ENCODE assay signal across 8 mouse cellular contexts in the genomic region with DNA sequence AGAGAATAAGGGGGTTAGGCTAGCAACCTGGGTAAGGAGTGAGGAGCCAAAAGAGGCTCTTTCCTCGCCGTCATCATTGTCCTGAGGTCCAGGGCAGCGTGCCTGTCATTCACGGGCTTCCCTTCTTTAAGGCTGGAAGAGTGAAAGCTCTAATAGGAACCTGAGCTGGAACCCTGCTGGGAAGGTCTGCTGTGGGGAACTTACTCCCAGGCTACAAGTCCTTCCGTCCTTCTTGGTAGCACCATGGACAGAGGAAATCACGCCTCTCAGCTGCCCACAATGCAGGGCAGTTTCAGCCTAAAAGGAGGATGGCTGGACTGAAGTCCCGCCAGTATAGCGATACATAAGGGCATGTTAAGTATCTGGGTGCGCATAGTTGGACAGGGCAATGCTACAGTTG. TPM values are rescaled to one million over a fixed set of nuclear protein-coding genes. Genes with fewer than 3 reads are reported as not detected.
A peak's percentile ranks its signal among the peaks of the same experiment; 100 is the strongest.
DNase-seq lines count a peak whose midpoint lies in the region; ATAC-seq lines count a peak whose summit lies in the region.

No protein-coding gene starts in this region.

- 6% methylated on average over 9 of the region's 9 CpGs for WGBS in intestine, embryonic 16.5 days
- 2% methylated on average over 9 of the region's 9 CpGs for WGBS in intestine, embryonic 15.5 days
- WGBS in kidney, embryonic 14.5 days: 3% methylated on average over 9 of the region's 9 CpGs

- H3K27ac ChIP-seq in intestine, embryonic 16.5 days (ENCODE audit: low read length): no peak overlapping the region
- H3K27ac ChIP-seq in intestine, embryonic 15.5 days: no peak overlapping the region
- no peak overlapping the region for H3K27ac ChIP-seq in kidney, embryonic 14.5 days (ENCODE audit: low read depth, low read length)

- no peak overlapping the region for H3K4me3 ChIP-seq in intestine, embryonic 16.5 days (ENCODE audit: low read length)
- no peak overlapping the region for H3K4me3 ChIP-seq in intestine, embryonic 15.5 days (replicated peaks)
- no peak overlapping the region for H3K4me3 ChIP-seq in kidney, embryonic 14.5 days (ENCODE audit: low read length)

- peak; percentile 35; the same call in 1 of the 2 replicates for ATAC-seq in intestine, embryonic 16.5 days
- ATAC-seq in intestine, embryonic 15.5 days: no peak
- 0 out of 2 replicates have a peak, but pooled peaks have one; percentile 48 for ATAC-seq in kidney, embryonic 14.5 days (ENCODE audit: low FRiP score, low TSS enrichment)

- no peak overlapping the region for H3K4me2 ChIP-seq in intestine, embryonic 16.5 days (ENCODE audit: low read depth, low read length)
- H3K4me2 ChIP-seq in intestine, embryonic 15.5 days (replicated peaks): no peak overlapping the region
- no peak overlapping the region for H3K4me2 ChIP-seq in kidney, embryonic 14.5 days (replicated peaks; ENCODE audit: low read depth, low read length)

- H3K9ac ChIP-seq in intestine, embryonic 16.5 days (ENCODE audit: low read depth, low read length): no peak overlapping the region
- no peak overlapping the region for H3K9ac ChIP-seq in intestine, embryonic 15.5 days
- H3K9ac ChIP-seq in kidney, embryonic 14.5 days (ENCODE audit: low read depth, low read length): no peak overlapping the region

- DNase-seq in embryo, embryonic 11.5 days (ENCODE audit: low read depth, low spot score): peak; percentile 61
- peak; percentile 83 for DNase-seq in mesoderm, embryonic 11.5 days (ENCODE audit: low read depth, low spot score)
- no peak for DNase-seq in thymus, postnatal 4 days
- DNase-seq in left cerebral cortex, adult 9 months (ENCODE audit: low spot score in 2 of 2): no peak
- no peak for DNase-seq in left cerebral cortex, postnatal 10 days (ENCODE audit: extremely low spot score in 1 of 2, low spot score in 2 of 2)

- peaks cover 18% of the 10 kb centered on the region for H3K4me1 ChIP-seq in intestine, embryonic 16.5 days (ENCODE audit: control insufficient read depth, insufficient read depth, low read length)
- peaks cover 21% of the 10 kb centered on the region for H3K4me1 ChIP-seq in intestine, embryonic 15.5 days (replicated peaks)
- peaks cover 19% of the 10 kb centered on the region for H3K4me1 ChIP-seq in kidney, embryonic 14.5 days (ENCODE audit: control insufficient read depth, insufficient read depth, low read length)

- H3K9me3 ChIP-seq in intestine, embryonic 16.5 days (ENCODE audit: control insufficient read depth, low read length): no peaks in the 10 kb centered on the region
- no peaks in the 10 kb centered on the region for H3K9me3 ChIP-seq in intestine, embryonic 15.5 days
- H3K9me3 ChIP-seq in kidney, embryonic 14.5 days (ENCODE audit: control insufficient read depth, low read length): no peaks in the 10 kb centered on the region

- no peaks in the 10 kb centered on the region for H3K36me3 ChIP-seq in intestine, embryonic 16.5 days (ENCODE audit: control insufficient read depth, insufficient read depth, low read length)
- H3K36me3 ChIP-seq in intestine, embryonic 15.5 days: no peaks in the 10 kb centered on the region
- H3K36me3 ChIP-seq in kidney, embryonic 14.5 days (ENCODE audit: control insufficient read depth, insufficient read depth, low read length): no peaks in the 10 kb centered on the region

- intact Hi-C loops in left cerebral cortex, postnatal 10 days (cut with DNase I): loop anchor here (10.0 kb wide), 1 partner anchor 158 kb away; no protein-coding TSS in a partner anchor

- H3K27me3 ChIP-seq in intestine, embryonic 16.5 days (replicated peaks; ENCODE audit: control insufficient read depth, insufficient read depth, low read length): peaks cover 60% of the 10 kb centered on the region
- peaks cover 66% of the 10 kb centered on the region for H3K27me3 ChIP-seq in intestine, embryonic 15.5 days (replicated peaks)
- H3K27me3 ChIP-seq in kidney, embryonic 14.5 days (ENCODE audit: control insufficient read depth, insufficient read depth, low read length): peaks cover 68% of the 10 kb centered on the region

RNA-seq across cellular contexts. Expression of a gene that starts 4.8 kb away (rescaled TPM):
- 0.35 and 0.54 TPM in 2 replicates for polyA plus RNA-seq in intestine, embryonic 16.5 days (2015; fragmentation: Nextera tagmentation; extraction: Ambion mirVana)
- polyA plus RNA-seq in intestine, embryonic 15.5 days (2015; fragmentation: Nextera tagmentation; extraction: Ambion mirVana): 1.1 TPM in 2 replicates
- not detected in 2 replicates for polyA plus RNA-seq in kidney, embryonic 14.5 days (2014; fragmentation: Nextera tagmentation; extraction: Ambion mirVana)
- 1 to 10 TPM; 3.2 to 3.6 TPM for total RNA-seq in left cerebral cortex, postnatal 10 days (2021)

Comparison
In these comparisons a context has a peak if more than half of its experiments do, and no peak if none do; other contexts are left out.
1. DNase-seq: peak in embryo, embryonic 11.5 days (single experiment) and mesoderm, embryonic 11.5 days (single experiment); none in thymus, postnatal 4 days (single experiment), left cerebral cortex, adult 9 months (0 of 2) and left cerebral cortex, postnatal 10 days (0 of 2).